Mouse (Mus musculus) effector memory CD4-positive, alpha-beta T cell, adult 7 months (primary cell): ENCODE data around the gene Top3b. TPM values are rescaled to one million over a fixed set of nuclear protein-coding genes. Genes with fewer than 3 reads are reported as not detected.

Experiments
- polyA plus RNA-seq: library from polyadenylated mRNA; unstranded; fragments of 100-300 nt; shearing (Covaris generic); gene quantifications from one replicate; pipeline ENCODE4 v1.2.1, GENCODE M21; 2017

The Top3b gene
- 70.6 TPM for polyA plus RNA-seq

GRCm38 (mm10) chr16:16870617-16871331 lies at the start of gene Top3b, which contains the start of gene Vpreb1:
Top3b (plus strand) TSS chr16:16870736.
Vpreb1 (minus strand) TSS chr16:16870843.

DNA sequence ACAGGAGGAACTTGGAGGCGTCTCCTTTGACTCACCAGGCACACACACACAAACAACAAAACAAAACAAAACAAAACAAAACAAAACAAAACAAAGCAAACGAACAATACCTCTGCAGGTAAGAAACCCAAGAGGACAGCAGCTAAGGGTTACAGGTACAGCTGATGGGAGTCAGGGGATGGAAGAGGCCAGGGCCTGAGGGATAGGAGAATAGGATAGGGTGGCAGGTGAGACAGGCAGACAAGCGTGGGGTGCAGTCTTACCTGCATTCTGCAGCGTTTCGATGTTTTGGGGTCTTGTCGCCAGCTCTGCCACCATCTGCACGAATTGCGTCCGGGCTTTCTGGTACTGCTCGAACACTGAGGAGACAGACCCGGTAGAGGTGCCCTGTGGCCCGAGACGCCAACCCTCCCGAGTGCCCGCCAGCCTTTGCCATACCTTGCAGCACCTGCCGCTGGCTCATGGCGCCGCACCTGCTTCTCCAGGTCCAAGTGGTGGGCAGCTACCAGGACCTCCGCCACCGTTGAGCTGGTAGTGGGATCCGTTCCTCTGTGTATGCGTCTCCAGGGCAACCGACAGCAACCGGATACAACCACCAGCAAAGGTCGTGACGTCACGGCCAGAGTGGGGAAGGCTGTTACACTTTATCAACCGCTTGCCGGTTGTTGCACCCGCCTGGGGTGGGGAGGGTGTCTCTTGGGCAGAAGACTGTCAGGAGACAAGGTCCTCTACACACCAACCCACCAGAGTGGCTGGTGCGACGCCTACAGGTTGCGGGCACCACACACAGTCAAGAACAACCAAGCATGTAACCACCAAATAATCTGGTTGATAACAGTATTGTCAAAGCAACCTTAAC lies 41.5 kb upstream of the Top3b start, which contains the start of gene Spag6l:
Spag6l (minus strand) TSS at position 700 of the 859 bp plus-strand sequence.

GRCm38 (mm10) chr16:16863978-16864377 lies 6.6 kb upstream of the Top3b start, which contains the start of gene Igll1:
Igll1 (minus strand) TSS chr16:16863985.

GRCm38 (mm10) chr16:16896382-16897055 lies 26.0 kb downstream of the Top3b start, which contains the start of gene Ppm1f:
Ppm1f (plus strand) TSS chr16:16896469.

Other genes with a start within 250 kb of the Top3b start
- not detected for gene Olfr19, start 194.3 kb upstream of the Top3b start, polyA plus RNA-seq
- gene Spag6l, start 41.3 kb upstream of the Top3b start, polyA plus RNA-seq, result not detected
- not detected for gene Igll1, start 6.8 kb upstream of the Top3b start, polyA plus RNA-seq
- 1.0 TPM for gene Vpreb1, start 107 bp downstream of the Top3b start, polyA plus RNA-seq
- 16.8 TPM for gene Ppm1f, start 25.7 kb downstream of the Top3b start, polyA plus RNA-seq
- gene Mapk1, start 112.6 kb downstream of the Top3b start, polyA plus RNA-seq, result 163 TPM
- gene Ypel1, start 199.0 kb downstream of the Top3b start, polyA plus RNA-seq, result 3.4 TPM
- 179 TPM for gene Ppil2, start 240.5 kb downstream of the Top3b start, polyA plus RNA-seq